Mouse (Mus musculus) layer of hippocampus, adult 11-12 months (tissue): ENCODE measurements around the gene Sept10.
"Not testable (repeated sequence)": the region's sequence is repeated elsewhere in the genome, so short reads cannot be mapped to it uniquely, and the experiment has no call there.

ENCODE experiments used
- DNase-seq: peaks from one replicate; pipeline ENCODE4 v3.0.0; 2022; ENCODE audit warnings: low spot score

Sept10 gene

GRCm38 (mm10) chr10:59125497-59125896 lies 96.2 kb downstream of the Sept10 start:
- DNase-seq = no peak

GRCm38 (mm10) chr10:59119811-59120210 lies 101.8 kb downstream of the Sept10 start:
- DNase-seq = no peak

GRCm38 (mm10) chr10:59119001-59119400 lies 102.6 kb downstream of the Sept10 start:
- no peak for DNase-seq

- no peak for DNase-seq
Observed at GRCm38 (mm10) chr10:59117555-59117954, 104.1 kb downstream of the Sept10 start.

- DNase-seq = no peak
Observed at GRCm38 (mm10) chr10:59116331-59116730, 105.3 kb downstream of the Sept10 start.

- no peak for DNase-seq
Observed at GRCm38 (mm10) chr10:59115691-59116090, 106.0 kb downstream of the Sept10 start.

GRCm38 (mm10) chr10:59114535-59115291 lies 106.9 kb downstream of the Sept10 start:
- DNase-seq = peak; percentile 87

- no peak for DNase-seq
Observed at GRCm38 (mm10) chr10:59113386-59113785, 108.3 kb downstream of the Sept10 start.

GRCm38 (mm10) chr10:59112755-59113154 lies 108.9 kb downstream of the Sept10 start:
- no peak for DNase-seq

GRCm38 (mm10) chr10:59110386-59110785 lies 111.3 kb downstream of the Sept10 start:
- DNase-seq = no peak

GRCm38 (mm10) chr10:59109015-59109414 lies 112.6 kb downstream of the Sept10 start:
- peak; percentile 84 for DNase-seq

- no peak for DNase-seq
Observed at GRCm38 (mm10) chr10:59106644-59107043, 115.0 kb downstream of the Sept10 start.

- DNase-seq = no peak
Observed at GRCm38 (mm10) chr10:59105885-59106284, 115.8 kb downstream of the Sept10 start.

GRCm38 (mm10) chr10:59104683-59105082 lies 117.0 kb downstream of the Sept10 start:
- no peak for DNase-seq

GRCm38 (mm10) chr10:59103076-59103475 lies 118.6 kb downstream of the Sept10 start:
- DNase-seq = not testable (repeated sequence)

GRCm38 (mm10) chr10:59091988-59092387 lies 129.7 kb downstream of the Sept10 start:
- DNase-seq = no peak
